Mouse (Mus musculus) cortical plate, adult 2 months (tissue): ENCODE measurements around the gene Olfr1086. TPM values are rescaled to one million over a fixed set of nuclear protein-coding genes. Genes with fewer than 3 reads are reported as not detected.
"Not testable (repeated sequence)": the region's sequence is repeated elsewhere in the genome, so short reads cannot be mapped to it uniquely, and the experiment has no call there.

ENCODE experiments used
- H3K27ac ChIP-seq: fragments of 200-500 bp; 2 replicates; pipeline ENCODE4 v1.5.1; 2012; ENCODE audit warnings: low read length, control low read depth, inconsistent platforms; ENCODE audit not compliant: insufficient read depth
- H3K4me1 ChIP-seq: fragments of 200-500 bp; 2 replicates; pipeline ENCODE4 v1.6.1; 2011; ENCODE audit warnings: low read length; ENCODE audit not compliant: control insufficient read depth, insufficient read depth
- H3K4me3 ChIP-seq: fragments of 200-500 bp; 2 replicates; pipeline ENCODE4 v1.5.1; 2011; ENCODE audit warnings: mild to moderate bottlenecking, low read length, control low read depth; ENCODE audit not compliant: insufficient read depth
- CTCF ChIP-seq: fragments of 200-500 bp; IDR thresholded peaks from 2 replicates; pipeline ENCODE4 v1.5.1; 2011; ENCODE audit warnings: mild to moderate bottlenecking, control low read depth, low read length; ENCODE audit not compliant: insufficient read depth; ENCODE audit errors: extremely low read depth
- POLR2A ChIP-seq: fragments of 200-500 bp; IDR thresholded peaks from 2 replicates; pipeline ENCODE4 v1.6.1; 2011; ENCODE audit warnings: mild to moderate bottlenecking, low read length, control low read depth; ENCODE audit not compliant: insufficient read depth; ENCODE audit errors: extremely low read depth
- polyA plus RNA-seq: library from polyadenylated mRNA; depleted of rRNA; stranded (reverse); fragments of >200 nt; gene quantifications from 2 replicates; pipeline ENCODE4 v1.2.3, GENCODE M21; 2012; rRNA removed

Gene Olfr1086
- polyA plus RNA-seq, result not detected in 2 replicates

- Histone ChIP-seq H3K4me1 (no peaks in the 10 kb centered on the region), H3K4me3 (no peak within 1 kb of the TSS), H3K27ac (no peak within 1 kb of the TSS)
- TF ChIP-seq CTCF (no peak), POLR2A (no peak)
Measured at GRCm38 (mm10) chr2:86679992-86680391, at the start of gene Olfr1086. Gene Olfr1086, minus strand, starts transcription at chr2:86680092.

GRCm38 (mm10) chr2:86698295-86698694, 18.4 kb upstream of the Olfr1086 start, which contains the start of gene Olfr1087:
Gene Olfr1087, minus strand, starts transcription at chr2:86698395.
- Histone ChIP-seq H3K4me1 (no peaks in the 10 kb centered on the region), H3K4me3 (no peak within 1 kb of the TSS), H3K27ac (no peak within 1 kb of the TSS)
- TF ChIP-seq POLR2A, result no peak
- TF ChIP-seq CTCF, result no peak

- H3K27ac ChIP-seq, result no peak within 1 kb of the TSS
- no peak within 1 kb of the TSS for H3K4me3 ChIP-seq
- no peaks in the 10 kb centered on the region for H3K4me1 ChIP-seq
- TF ChIP-seq CTCF (no peak), POLR2A (no peak)
Measured at GRCm38 (mm10) chr2:86661919-86662318, 18.0 kb downstream of the Olfr1086 start, which contains the start of gene Olfr1085. Gene Olfr1085, minus strand, starts transcription at chr2:86662019.

- not testable (repeated sequence) for H3K4me3 ChIP-seq, H3K4me1 ChIP-seq, H3K27ac ChIP-seq
Measured at GRCm38 (mm10) chr2:86639625-86640024, 40.3 kb downstream of the Olfr1086 start, which contains the start of gene Olfr1084. Gene Olfr1084, minus strand, starts transcription at chr2:86639725.

Other genes starting within 250 kb of the Olfr1086 start
- not detected in 2 replicates for gene Olfr1065, start 229.5 kb downstream of the Olfr1086 start, polyA plus RNA-seq
- not detected in 2 replicates for gene Olfr1066, start 223.8 kb downstream of the Olfr1086 start, polyA plus RNA-seq
- gene Olfr228, start 192.7 kb downstream of the Olfr1086 start, polyA plus RNA-seq, result not detected in 2 replicates
- gene Olfr1076, start 171.6 kb downstream of the Olfr1086 start, polyA plus RNA-seq, result not detected in 2 replicates
- not detected in 2 replicates for gene Olfr1079, start 137.6 kb downstream of the Olfr1086 start, polyA plus RNA-seq
- not detected in 2 replicates for gene Olfr1080, start 121.9 kb downstream of the Olfr1086 start, polyA plus RNA-seq
- not detected in 2 replicates for gene Olfr1082, start 81.1 kb downstream of the Olfr1086 start, polyA plus RNA-seq
- gene Olfr1084, start 40.4 kb downstream of the Olfr1086 start, polyA plus RNA-seq, result not detected in 2 replicates
- not detected in 2 replicates for gene Olfr1085, start 18.1 kb downstream of the Olfr1086 start, polyA plus RNA-seq
- gene Olfr1087, start 18.3 kb upstream of the Olfr1086 start, polyA plus RNA-seq, result not detected in 2 replicates
- not detected in 2 replicates for gene Olfr1089, start 53.6 kb upstream of the Olfr1086 start, polyA plus RNA-seq
- gene Olfr1090, start 78.9 kb upstream of the Olfr1086 start, polyA plus RNA-seq, result not detected in 2 replicates
- gene Olfr1093, start 102.4 kb upstream of the Olfr1086 start, polyA plus RNA-seq, result not detected in 2 replicates
- gene Olfr141, start 129.9 kb upstream of the Olfr1086 start, polyA plus RNA-seq, result not detected in 2 replicates
- gene Olfr1094, start 144.6 kb upstream of the Olfr1086 start, polyA plus RNA-seq, result not detected in 2 replicates
- not detected in 2 replicates for gene Olfr1095, start 171.6 kb upstream of the Olfr1086 start, polyA plus RNA-seq
- gene Gm13723, start 194.7 kb upstream of the Olfr1086 start, polyA plus RNA-seq, result not detected in 2 replicates
- gene Olfr1097, start 212.1 kb upstream of the Olfr1086 start, polyA plus RNA-seq, result not detected in 2 replicates
- gene Olfr1098, start 244.5 kb upstream of the Olfr1086 start, polyA plus RNA-seq, result not detected in 2 replicates